Mouse (Mus musculus) bone marrow, adult 2 months (tissue): ENCODE results near the gene Erich3. TPM values are rescaled to one million over a fixed set of nuclear protein-coding genes. Genes with fewer than 3 reads are reported as not detected.
"Not testable (repeated sequence)": the region's sequence is repeated elsewhere in the genome, so short reads cannot be mapped to it uniquely, and the experiment has no call there.

Source experiments
- H3K27ac ChIP-seq: fragments of 200-500 bp; 2 replicates; pipeline ENCODE4 v1.5.1; 2012; ENCODE audit warnings: low read depth, mild to moderate bottlenecking, control low read depth, inconsistent platforms, low read length; ENCODE audit not compliant: control insufficient read depth, poor library complexity, insufficient read depth
- H3K4me1 ChIP-seq: fragments of 200-500 bp; 2 replicates; pipeline ENCODE4 v1.6.1; 2011; ENCODE audit warnings: low read length; ENCODE audit not compliant: control insufficient read depth, insufficient read depth
- H3K4me3 ChIP-seq: fragments of 200-500 bp; replicated peaks from 2 replicates; pipeline ENCODE3; 2011; ENCODE audit warnings: mild to moderate bottlenecking, low read depth, low read length, control low read depth; ENCODE audit not compliant: control insufficient read depth
- CTCF ChIP-seq: fragments of 200-500 bp; IDR thresholded peaks from 2 replicates; pipeline ENCODE4 v1.5.1; 2011; ENCODE audit warnings: low read length, control low read depth; ENCODE audit not compliant: control insufficient read depth, insufficient read depth
- POLR2A ChIP-seq: fragments of 200-500 bp; IDR thresholded peaks from 2 replicates; pipeline ENCODE4 v1.6.1; 2011; ENCODE audit warnings: low read depth, mild to moderate bottlenecking, control low read depth, low read length, borderline replicate concordance; ENCODE audit not compliant: control insufficient read depth
- WGBS: fragments of 180-500 bp; shearing (Covaris S2); methylation state at CpG from one replicate; pipeline ENCODE4 v1.1.7; 2018; 5-methylcytosine and 5-hydroxymethylcytosine counted together
- polyA plus RNA-seq: library from polyadenylated mRNA; stranded (reverse); fragments of >200 nt; gene quantifications from 2 replicates; pipeline ENCODE4 v1.2.4, GENCODE M21; 2011; ENCODE audit warnings: low replicate concordance; ENCODE audit not compliant: missing spikeins, insufficient read depth, insufficient read length

The Erich3 gene
- polyA plus RNA-seq: not detected in 2 replicates

GRCm38 (mm10) chr3:154663545-154663944 is at the start of gene Erich3:
Erich3 (plus strand) TSS chr3:154663859.
- Histone ChIP-seq H3K4me3 (no peak within 1 kb of the TSS), H3K27ac (no peak within 1 kb of the TSS), H3K4me1 (no peaks in the 10 kb centered on the region)
- 35% methylated on average over 7 of the region's 7 CpGs for WGBS
- TF ChIP-seq POLR2A (no peak), CTCF (no peak)

GRCm38 (mm10) chr3:154614771-154615170 is 48.9 kb upstream of the Erich3 start:
- Histone ChIP-seq H3K4me1 (no peaks in the 10 kb centered on the region), H3K27ac (no peak overlapping the region), H3K4me3 (no peak overlapping the region)
- TF ChIP-seq CTCF (no peak), POLR2A (no peak)
- WGBS: 91% methylated on average over 8 of the region's 8 CpGs

DNA sequence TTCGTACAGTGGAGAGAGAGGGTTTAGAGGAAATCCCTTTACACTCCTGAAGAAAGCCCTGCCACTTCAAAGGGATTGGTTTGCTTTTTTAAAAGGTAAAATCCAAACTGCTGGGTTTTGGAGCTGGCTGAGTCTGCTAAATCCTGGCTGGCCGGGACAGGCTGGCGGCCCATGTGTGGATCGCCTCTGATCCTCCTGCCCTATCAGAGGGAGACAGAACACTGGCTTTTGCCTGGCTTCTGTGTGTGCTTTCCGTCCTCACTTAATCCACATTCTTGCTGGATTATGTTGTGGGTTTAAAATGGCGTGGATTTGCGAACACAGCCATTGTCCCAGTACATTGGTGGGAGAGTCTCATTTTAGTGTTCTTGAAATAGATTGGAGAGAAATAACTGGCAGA is 48.4 kb upstream of the Erich3 start:
- WGBS: 90% methylated on average over 7 of the region's 7 CpGs

DNA sequence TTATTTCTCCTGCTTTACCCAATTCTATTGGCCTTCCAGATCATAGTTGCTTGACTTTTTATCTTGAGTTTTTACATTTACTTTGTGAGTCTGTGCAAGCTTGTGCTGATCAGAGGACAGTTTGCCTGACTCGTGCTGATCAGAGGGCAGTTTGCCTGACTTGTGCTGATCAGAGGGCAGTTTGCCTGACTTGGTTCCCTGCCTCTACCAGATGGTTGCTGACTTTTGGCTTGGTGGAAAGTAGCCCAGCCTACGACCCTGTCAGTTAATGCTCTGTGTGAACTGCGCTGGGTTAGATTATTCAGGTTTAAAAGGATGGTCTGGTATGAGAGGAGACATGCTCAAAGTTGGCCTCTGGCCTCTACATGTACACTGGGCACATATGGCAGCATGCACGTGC is 47.6 kb upstream of the Erich3 start:
- Histone ChIP-seq H3K27ac (no peak overlapping the region), H3K4me3 (no peak overlapping the region), H3K4me1 (no peaks in the 10 kb centered on the region)
- no peak for TF ChIP-seq POLR2A
- TF ChIP-seq CTCF: no peak
- 77% methylated on average over 4 of the region's 4 CpGs for WGBS

More for the DNA sequence above, 48.4 kb upstream of the Erich3 start:
- TF ChIP-seq CTCF (no peak), POLR2A (no peak)
- Histone ChIP-seq H3K4me1 (no peaks in the 10 kb centered on the region), H3K4me3 (no peak overlapping the region), H3K27ac (no peak overlapping the region)

DNA sequence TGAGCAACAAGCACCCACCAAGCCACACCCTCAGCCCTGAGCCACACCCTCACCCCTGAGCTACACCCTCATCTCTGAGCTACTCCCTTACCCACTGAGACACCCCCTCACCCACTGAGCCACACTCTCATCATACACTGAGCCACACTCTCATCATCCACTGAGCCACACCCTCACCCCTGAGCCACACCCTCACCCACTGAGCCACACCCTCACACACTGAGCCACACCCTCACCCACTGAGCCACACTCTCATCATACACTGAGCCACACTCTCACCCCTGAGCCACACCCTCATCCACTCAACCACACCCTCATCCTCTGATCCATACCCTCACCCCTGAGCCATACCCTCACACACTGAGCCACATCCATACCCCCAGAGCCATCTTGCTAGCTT is 35.4 kb upstream of the Erich3 start:
- no peak for TF ChIP-seq CTCF
- no peak for TF ChIP-seq POLR2A
- Histone ChIP-seq H3K4me1 (no peaks in the 10 kb centered on the region; the same call in 1 of the 2 replicates), H3K4me3 (no peak overlapping the region), H3K27ac (no peak overlapping the region)

- not testable (repeated sequence) for H3K27ac ChIP-seq, H3K4me1 ChIP-seq, H3K4me3 ChIP-seq
- WGBS: 71% methylated on average over 2 of the region's 2 CpGs
Measured at GRCm38 (mm10) chr3:154631281-154631680, 32.4 kb upstream of the Erich3 start.

DNA sequence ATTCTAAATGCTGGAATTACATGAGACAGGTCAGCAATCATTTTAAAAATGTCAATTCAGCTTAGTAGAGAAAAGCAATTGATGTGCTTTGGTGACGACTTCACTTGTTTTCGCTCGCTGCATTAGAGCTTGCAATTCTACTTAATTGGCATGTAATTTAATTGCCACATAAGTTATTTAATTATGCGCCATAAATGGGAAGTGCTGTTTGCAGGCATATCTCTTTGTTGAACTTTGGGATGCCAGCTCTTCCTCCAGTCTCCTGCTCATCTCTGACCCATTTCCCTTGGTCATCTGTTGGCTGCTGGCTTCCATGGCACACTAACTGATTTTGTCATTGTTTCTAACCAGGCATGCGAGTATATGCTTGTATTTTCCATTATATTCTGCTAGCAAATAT is 30.6 kb upstream of the Erich3 start:
- 87% methylated on average over 5 of the region's 5 CpGs for WGBS
- no peak overlapping the region for H3K27ac ChIP-seq
- TF ChIP-seq CTCF: no peak
- TF ChIP-seq POLR2A: no peak
- H3K4me1 ChIP-seq: no peaks in the 10 kb centered on the region; the same call in 1 of the 2 replicates
- H3K4me3 ChIP-seq: no peak overlapping the region

DNA sequence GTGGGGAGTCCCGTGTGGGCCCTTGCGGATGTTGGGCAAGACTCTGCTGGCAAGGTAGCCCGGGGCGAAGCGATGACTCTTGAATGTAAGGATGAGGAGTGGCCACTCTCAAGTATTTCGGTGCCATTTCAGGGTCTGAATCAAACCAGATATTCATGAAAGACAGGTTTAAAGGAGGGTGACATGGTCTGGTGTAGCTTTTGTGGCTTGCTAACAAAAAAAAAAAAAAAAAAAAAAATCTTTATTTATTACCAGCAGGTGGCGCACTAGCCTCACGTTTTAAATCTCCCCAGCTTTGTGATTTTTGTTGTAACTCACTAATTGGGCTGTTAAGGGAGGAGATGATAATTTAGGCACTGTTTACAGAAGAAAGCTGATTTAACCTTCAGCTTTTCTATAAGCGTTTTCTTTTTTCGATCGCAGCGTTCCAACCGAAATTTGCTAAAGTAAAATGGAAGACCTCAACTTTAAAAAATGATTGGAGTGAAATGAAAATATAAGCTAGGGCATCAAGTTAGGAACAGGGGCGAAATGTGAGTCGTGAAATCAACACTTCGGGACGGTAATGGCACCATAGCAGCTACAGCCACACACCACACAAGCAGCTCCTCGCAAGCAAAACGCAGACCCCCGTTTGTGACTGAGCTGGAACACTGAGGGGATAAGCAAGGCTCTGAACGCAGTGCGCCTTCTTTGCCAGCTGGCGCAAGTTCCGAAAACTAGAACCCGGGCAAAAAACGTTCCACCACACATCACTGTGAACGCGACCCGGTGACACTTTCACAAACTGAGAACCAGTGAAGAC is 16.8 kb upstream of the Erich3 start:
- WGBS: 47% methylated on average over 29 of the region's 29 CpGs
- Histone ChIP-seq H3K4me3 (no peak overlapping the region), H3K4me1 (no peaks in the 10 kb centered on the region), H3K27ac (no peak overlapping the region)
- no peak for TF ChIP-seq POLR2A
- no peak for TF ChIP-seq CTCF

- Histone ChIP-seq H3K4me3 (no peak overlapping the region), H3K27ac (no peak overlapping the region), H3K4me1 (no peaks in the 10 kb centered on the region)
- TF ChIP-seq CTCF (no peak), POLR2A (no peak)
- 50% methylated on average over 7 of the region's 7 CpGs for WGBS
Measured at GRCm38 (mm10) chr3:154647443-154647780, 16.2 kb upstream of the Erich3 start.
